Mouse (Mus musculus) gastrocnemius, postnatal 36 days (tissue): ENCODE data around the gene Nfkbil1. TPM values are rescaled to one million over a fixed set of nuclear protein-coding genes. Genes with fewer than 3 reads are reported as not detected.
"Not testable (repeated sequence)": the region's sequence is repeated elsewhere in the genome, so short reads cannot be mapped to it uniquely, and the experiment has no call there.

ENCODE experiments used
- DNase-seq, 2 experiments: peaks; one replicate each; pipeline ENCODE4 v3.0.0; 2022
- intact Hi-C: fragments of 180-260 bp; cut with DNase I; formaldehyde crosslinking; loops from one replicate; pipeline ENCODE4 v1.15.1; 2025
- total RNA-seq, 2 experiments: library from RNA; stranded (reverse); gene quantifications; 2 replicates each; pipeline ENCODE4 v1.2.3; 2021

The Nfkbil1 gene
- total RNA-seq, 2 experiments from 2014 or later: 5.5 to 8.7 TPM

- no peak for DNase-seq
- intact Hi-C loops: loop anchor here (10.0 kb wide), 2 partner anchors 646 to 1126 kb away; partner anchors contain the start of genes Ager, H2-DMa and Pbx2
Observed at GRCm38 (mm10) chr17:35240384-35241304, 5.1 kb upstream of the Nfkbil1 start.

GRCm38 (mm10) chr17:35239700-35240099 is 4.1 kb upstream of the Nfkbil1 start:
- DNase-seq: no peak
- intact Hi-C loops: loop anchor here (10.0 kb wide), 2 partner anchors 645 to 1125 kb away; partner anchors contain the start of genes Ager, H2-DMa and Pbx2

GRCm38 (mm10) chr17:35237504-35237903 is 1.9 kb upstream of the Nfkbil1 start:
- intact Hi-C loops: no loop called here
- no peak for DNase-seq

- intact Hi-C loops: no loop called here
- no peak for DNase-seq
Observed at GRCm38 (mm10) chr17:35236996-35237395, 1.4 kb upstream of the Nfkbil1 start.

- intact Hi-C loops: no loop called here
- peak; percentile 97 to 99 for DNase-seq
Observed at GRCm38 (mm10) chr17:35236390-35236746, 776 bp upstream of the Nfkbil1 start.

- intact Hi-C loops: no loop called here
- peak in 1 of 2 experiments; percentile 47 for DNase-seq
Observed at GRCm38 (mm10) chr17:35234903-35235302, 689 bp downstream of the Nfkbil1 start.

GRCm38 (mm10) chr17:35234090-35234489 is 1.5 kb downstream of the Nfkbil1 start:
- DNase-seq, intact Hi-C loops: not testable (repeated sequence)

- DNase-seq: no peak
- intact Hi-C loops: loop anchor here (2.0 kb wide), 1 partner anchor 55 kb away; no protein-coding TSS in a partner anchor
Observed at GRCm38 (mm10) chr17:35233114-35233980, 2.2 kb downstream of the Nfkbil1 start, which contains the start of gene Atp6v1g2. Gene Atp6v1g2, plus strand, starts transcription at chr17:35233660.

GRCm38 (mm10) chr17:35232659-35233058 is 2.9 kb downstream of the Nfkbil1 start:
- intact Hi-C loops: loop anchor here (2.0 kb wide), 1 partner anchor 54 kb away; no protein-coding TSS in a partner anchor
- no peak for DNase-seq

GRCm38 (mm10) chr17:35232043-35232442 is 3.5 kb downstream of the Nfkbil1 start:
- intact Hi-C loops: loop anchor here (2.0 kb wide), 1 partner anchor 53 kb away; no protein-coding TSS in a partner anchor
- DNase-seq: peak; percentile 79 to 85

GRCm38 (mm10) chr17:35231022-35231421 is 4.6 kb downstream of the Nfkbil1 start:
- no peak for DNase-seq
- intact Hi-C loops: no loop called here

GRCm38 (mm10) chr17:35226561-35227046 is 9.0 kb downstream of the Nfkbil1 start:
- no peak for DNase-seq
- intact Hi-C loops: no loop called here

GRCm38 (mm10) chr17:35225456-35225855 is 10.1 kb downstream of the Nfkbil1 start:
- no peak for DNase-seq
- intact Hi-C loops: no loop called here

- intact Hi-C loops: no loop called here
- no peak for DNase-seq
Observed at GRCm38 (mm10) chr17:35224641-35225040, 11.0 kb downstream of the Nfkbil1 start.

- no peak for DNase-seq
- intact Hi-C loops: no loop called here
Observed at GRCm38 (mm10) chr17:35222299-35222698, 13.3 kb downstream of the Nfkbil1 start.

- DNase-seq: no peak
- intact Hi-C loops: no loop called here
Observed at GRCm38 (mm10) chr17:35220156-35220952, 15.2 kb downstream of the Nfkbil1 start, which contains the start of gene Gm16181. Gene Gm16181, plus strand, starts transcription at chr17:35220834.

- DNase-seq: no peak
- intact Hi-C loops: no loop called here
Observed at GRCm38 (mm10) chr17:35219601-35220041, 16.0 kb downstream of the Nfkbil1 start.

- intact Hi-C loops: no loop called here
- DNase-seq: no peak
Observed at GRCm38 (mm10) chr17:35218516-35219193, 16.9 kb downstream of the Nfkbil1 start.

GRCm38 (mm10) chr17:35213071-35213470 is 22.5 kb downstream of the Nfkbil1 start:
- intact Hi-C loops: no loop called here
- no peak for DNase-seq
